Mouse (Mus musculus) adrenal gland (tissue): Measurements from ENCODE around the gene Adamts5.

Experiments used
- intact Hi-C: fragments of 180-260 bp; cut with DNase I; formaldehyde crosslinking; loops from one replicate; pipeline ENCODE4 v1.15.1; 2025

Adamts5 gene

GRCm38 (mm10) chr16:85827066-85827465 lies 74.6 kb downstream of the Adamts5 start:
- intact Hi-C loops = no loop called here

- intact Hi-C loops = no loop called here
These were observed 79.2 kb downstream of the Adamts5 start for GRCm38 (mm10) chr16:85822330-85822916.

GRCm38 (mm10) chr16:85819808-85820458 lies 81.7 kb downstream of the Adamts5 start:
- intact Hi-C loops = no loop called here

GRCm38 (mm10) chr16:85814116-85814515 lies 87.5 kb downstream of the Adamts5 start:
- intact Hi-C loops = no loop called here

- intact Hi-C loops = loop anchor here (2.0 to 5.0 kb wide), 5 partner anchors 495 to 1440 kb away; no protein-coding TSS in a partner anchor
These were observed 94.0 kb downstream of the Adamts5 start for GRCm38 (mm10) chr16:85807626-85808025.

GRCm38 (mm10) chr16:85807072-85807471 lies 94.6 kb downstream of the Adamts5 start:
- intact Hi-C loops = loop anchor here (2.0 to 5.0 kb wide), 4 partner anchors 612 to 1440 kb away; no protein-coding TSS in a partner anchor
